Mouse (Mus musculus) liver, embryonic 14.5 days (tissue): Measurements from ENCODE around the gene Prss38. TPM values are rescaled to one million over a fixed set of nuclear protein-coding genes. Genes with fewer than 3 reads are reported as not detected.
"Not testable (repeated sequence)": the region's sequence is repeated elsewhere in the genome, so short reads cannot be mapped to it uniquely, and the experiment has no call there.

ENCODE experiments used
- ATAC-seq: fragments of 200-750 bp; cut with Nextera tagmentation; 2 replicates; pipeline ENCODE4 v1.8.0; 2017; ENCODE audit warnings: moderate number of reproducible peaks, mild to moderate bottlenecking, moderate library complexity; ENCODE audit not compliant: insufficient read depth
- DNase-seq, 3 experiments: peaks; one replicate each; pipeline ENCODE4 v3.0.0-alpha.2; 2012 to 2013; ENCODE audit warnings: low read depth in 3 of 3, low spot score in 3 of 3
- H3K27ac ChIP-seq: fragments of 300-500 bp; sonication (generic); 2 replicates; pipeline ENCODE4 v1.5.1; 2014; ENCODE audit warnings: moderate library complexity, mild to moderate bottlenecking, control low read depth, inconsistent platforms
- H3K27me3 ChIP-seq: fragments of 300-500 bp; sonication (generic); 2 replicates; pipeline ENCODE4 v1.6.1; 2014; ENCODE audit warnings: mild to moderate bottlenecking, low read length, moderate library complexity; ENCODE audit not compliant: control insufficient read depth, insufficient read depth
- H3K36me3 ChIP-seq: fragments of 300-500 bp; sonication (generic); replicated peaks from 2 replicates; pipeline ENCODE4 v1.6.1; 2014; ENCODE audit warnings: low read depth; ENCODE audit not compliant: control insufficient read depth, insufficient read depth
- H3K4me1 ChIP-seq, 2 experiments: fragments of 200-500 bp in 1 of 2; fragments of 300-500 bp in 1 of 2; sonication (generic) in 1 of 2; replicated peaks; 2 replicates each; pipeline ENCODE4 v1.6.1; 2012 to 2014; ENCODE audit warnings: antibody characterized with exemption in 1 of 2, inconsistent platforms in 1 of 2, low read length in 1 of 2; ENCODE audit not compliant: control insufficient read depth in 2 of 2, insufficient read depth in 2 of 2
- H3K4me2 ChIP-seq: fragments of 300-500 bp; sonication (generic); 2 replicates; pipeline ENCODE4 v1.6.1; 2014; ENCODE audit warnings: low read depth, mild to moderate bottlenecking, control low read depth, moderate library complexity
- H3K4me3 ChIP-seq, 2 experiments: fragments of 200-500 bp in 1 of 2; fragments of 300-500 bp in 1 of 2; sonication (generic) in 1 of 2; 2 replicates each; pipeline ENCODE4 v1.5.1; 2012 to 2014; ENCODE audit warnings: low read depth in 2 of 2, low read length in 2 of 2, mild to moderate bottlenecking in 2 of 2, control low read depth in 1 of 2, inconsistent platforms in 1 of 2, moderate library complexity in 1 of 2; ENCODE audit not compliant: insufficient read depth in 1 of 2
- H3K9ac ChIP-seq: fragments of 300-500 bp; sonication (generic); replicated peaks from 2 replicates; pipeline ENCODE4 v1.6.1; 2014; ENCODE audit warnings: mild to moderate bottlenecking, control low read depth, moderate library complexity
- H3K9me3 ChIP-seq: fragments of 300-500 bp; sonication (generic); 2 replicates; pipeline ENCODE4 v1.6.1; 2016; ENCODE audit warnings: low read length, mixed read lengths; ENCODE audit not compliant: control insufficient read depth
- CTCF ChIP-seq: IDR thresholded peaks from 2 replicates; pipeline ENCODE4 v1.5.1; 2016; ENCODE audit warnings: antibody characterized with exemption, low read depth, control low read depth
- EP300 ChIP-seq: IDR thresholded peaks from 2 replicates; pipeline ENCODE4 v1.6.1; 2016; ENCODE audit warnings: antibody characterized with exemption, low read depth
- WGBS: fragments of 180-500 bp; shearing (Covaris S2); extraction: QIAGEN DNeasy Blood & Tissue Kit; methylation state at CpG from one replicate; pipeline ENCODE4 v1.1.7; 2014; ENCODE audit not compliant: insufficient replicate concordance; 5-methylcytosine and 5-hydroxymethylcytosine counted together
- polyA plus RNA-seq, 2 experiments: library from polyadenylated mRNA; depleted of rRNA in 1 of 2; stranded (reverse) in 1 of 2; unstranded in 1 of 2; fragments of >200 nt; fragmentation: Nextera tagmentation in 1 of 2; extraction: Ambion mirVana in 1 of 2; gene quantifications; 2 replicates each; pipeline versions ENCODE4 v1.2.1 to v1.2.3; 2012 to 2014

The Prss38 gene
- polyA plus RNA-seq, 2 experiments: not detected

DNA sequence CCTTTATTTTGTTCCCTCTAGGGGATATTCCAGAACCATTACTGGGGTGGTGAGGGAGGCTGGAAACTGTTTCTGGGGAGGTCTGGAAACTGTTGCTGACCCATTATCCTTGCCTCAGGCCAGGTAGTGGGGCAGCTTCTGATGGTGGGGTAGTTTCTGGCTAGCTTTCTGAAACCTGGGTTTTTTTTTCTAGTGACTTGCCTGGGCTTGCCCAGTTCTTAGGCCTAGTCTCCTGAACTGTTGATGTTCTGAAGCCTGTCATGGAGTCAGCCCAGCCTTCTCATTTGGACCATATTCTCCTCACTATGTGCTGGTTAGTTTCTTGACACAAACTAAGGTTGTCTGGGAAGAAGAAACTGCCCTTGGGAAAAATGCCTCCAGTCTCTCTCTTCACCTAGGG, 4.1 kb upstream of the Prss38 start:
- no peaks in the 10 kb centered on the region for H3K4me1 ChIP-seq
- no peak overlapping the region for H3K4me2 ChIP-seq
- DNase-seq: no peak
- H3K27ac ChIP-seq: no peak overlapping the region
- H3K27me3 ChIP-seq: no peaks in the 10 kb centered on the region
- H3K9me3 ChIP-seq: no peaks in the 10 kb centered on the region
- no peak overlapping the region for H3K4me3 ChIP-seq
- H3K9ac ChIP-seq: no peak overlapping the region
- TF ChIP-seq EP300 (no peak), CTCF (no peak)
- ATAC-seq: no peak
- H3K36me3 ChIP-seq: no peaks in the 10 kb centered on the region

DNA sequence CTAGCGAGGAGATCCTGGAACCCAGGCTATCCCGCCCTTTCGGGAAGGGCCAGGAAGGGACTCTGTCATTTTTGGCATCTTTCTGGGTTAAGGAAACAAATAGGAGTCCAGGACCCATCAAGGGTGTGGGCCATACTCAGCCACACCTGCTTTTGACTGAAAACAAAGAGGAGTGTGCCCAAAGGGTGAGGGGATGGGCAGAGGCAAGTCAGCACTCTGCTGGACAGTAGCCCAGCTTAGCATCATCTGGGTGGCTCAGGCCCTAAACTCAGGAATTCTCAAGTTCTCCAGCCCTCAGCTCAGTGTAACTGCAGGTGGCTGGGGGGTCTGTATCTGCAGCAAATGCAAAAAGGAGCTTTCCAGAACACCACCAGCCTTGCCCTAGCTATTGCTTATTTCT, 2.5 kb upstream of the Prss38 start:
- H3K36me3 ChIP-seq: no peaks in the 10 kb centered on the region
- 72% methylated on average over 3 of the region's 3 CpGs for WGBS
- no peaks in the 10 kb centered on the region for H3K4me1 ChIP-seq
- H3K4me2 ChIP-seq: no peak overlapping the region
- no peak overlapping the region for H3K27ac ChIP-seq
- no peaks in the 10 kb centered on the region for H3K9me3 ChIP-seq
- TF ChIP-seq CTCF (no peak), EP300 (no peak)
- H3K4me3 ChIP-seq: no peak overlapping the region
- ATAC-seq: no peak
- no peaks in the 10 kb centered on the region for H3K27me3 ChIP-seq
- no peak for DNase-seq
- no peak overlapping the region for H3K9ac ChIP-seq

DNA sequence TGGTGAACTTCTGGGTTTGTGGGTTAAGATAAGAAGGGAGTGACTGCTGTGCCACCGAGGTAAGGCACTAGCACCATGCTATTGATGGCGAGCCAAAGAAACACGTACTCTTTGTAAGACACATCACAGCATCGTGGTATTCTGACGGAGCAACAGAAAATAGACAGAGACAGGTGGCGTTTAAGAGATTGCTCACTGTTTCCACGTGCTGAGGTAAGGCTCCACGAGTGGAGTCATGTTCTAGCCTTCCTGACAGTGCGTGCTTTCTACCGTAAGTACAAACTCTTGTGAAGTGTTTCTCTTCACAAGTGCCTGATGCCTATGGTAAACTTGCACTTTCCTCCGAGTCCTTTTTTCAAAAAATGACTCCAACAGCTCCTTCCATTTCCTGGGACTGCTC, 5.6 kb downstream of the Prss38 start:
- TF ChIP-seq EP300 (no peak), CTCF (no peak)
- H3K27me3 ChIP-seq: no peaks in the 10 kb centered on the region
- DNase-seq: no peak
- no peak overlapping the region for H3K27ac ChIP-seq
- H3K9ac ChIP-seq: no peak overlapping the region
- H3K4me1 ChIP-seq: no peaks in the 10 kb centered on the region
- no peak overlapping the region for H3K4me3 ChIP-seq
- no peaks in the 10 kb centered on the region for H3K36me3 ChIP-seq
- H3K9me3 ChIP-seq: no peaks in the 10 kb centered on the region
- no peak for ATAC-seq
- H3K4me2 ChIP-seq: no peak overlapping the region
- 48% methylated on average over 11 of the region's 11 CpGs for WGBS

DNA sequence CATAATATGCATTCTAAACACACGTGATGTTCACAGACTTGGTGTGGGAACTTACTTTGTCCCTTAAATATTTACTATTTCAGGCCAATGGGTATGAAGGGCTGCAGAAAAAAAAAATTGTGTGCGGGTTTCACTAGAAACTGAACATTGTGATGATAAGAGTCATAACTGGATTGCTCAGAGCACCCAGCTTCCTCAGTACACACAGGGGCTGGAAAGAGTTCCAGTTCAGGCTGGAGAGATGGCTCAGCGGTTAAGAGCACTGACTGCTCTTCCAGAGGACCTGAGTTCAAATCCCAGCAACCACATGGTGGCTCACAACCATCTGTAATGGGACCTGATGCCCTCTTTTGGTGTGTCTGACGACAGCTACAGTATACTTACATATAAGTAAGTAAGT, 7.5 kb downstream of the Prss38 start:
- H3K9me3 ChIP-seq, H3K27me3 ChIP-seq, H3K4me3 ChIP-seq, H3K36me3 ChIP-seq, DNase-seq, H3K4me1 ChIP-seq, ATAC-seq, H3K9ac ChIP-seq, H3K4me2 ChIP-seq, H3K27ac ChIP-seq: not testable (repeated sequence)
- WGBS: 49% methylated on average over 4 of the region's 4 CpGs

DNA sequence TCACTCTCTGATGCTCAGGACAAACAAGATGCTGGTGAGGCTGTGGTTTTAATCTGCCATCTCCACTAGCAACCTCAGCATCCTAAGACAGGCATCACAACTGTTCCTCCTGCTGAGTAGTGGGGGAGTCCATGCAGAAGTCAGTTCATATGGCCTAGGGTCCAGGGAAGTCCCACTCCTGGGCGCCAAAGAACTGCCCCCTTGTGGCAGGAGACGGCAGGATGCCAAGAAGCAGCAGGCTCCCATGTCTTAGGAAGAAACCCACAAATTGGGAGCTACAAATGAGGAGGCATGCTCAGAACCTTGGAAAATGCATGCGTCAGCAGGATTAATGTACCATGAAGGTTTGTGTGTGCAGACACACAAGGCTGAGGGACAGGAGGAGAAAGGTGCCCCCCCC, 8.8 kb downstream of the Prss38 start:
- no peaks in the 10 kb centered on the region for H3K9me3 ChIP-seq
- H3K27me3 ChIP-seq: no peaks in the 10 kb centered on the region
- no peak overlapping the region for H3K9ac ChIP-seq
- no peak for DNase-seq
- no peaks in the 10 kb centered on the region for H3K4me1 ChIP-seq
- 24% methylated on average over 3 of the region's 3 CpGs for WGBS
- TF ChIP-seq CTCF (peak; percentile 61), EP300 (no peak)
- H3K4me2 ChIP-seq: no peak overlapping the region
- no peak for ATAC-seq
- H3K36me3 ChIP-seq: no peaks in the 10 kb centered on the region
- H3K27ac ChIP-seq: no peak overlapping the region
- no peak overlapping the region for H3K4me3 ChIP-seq

DNA sequence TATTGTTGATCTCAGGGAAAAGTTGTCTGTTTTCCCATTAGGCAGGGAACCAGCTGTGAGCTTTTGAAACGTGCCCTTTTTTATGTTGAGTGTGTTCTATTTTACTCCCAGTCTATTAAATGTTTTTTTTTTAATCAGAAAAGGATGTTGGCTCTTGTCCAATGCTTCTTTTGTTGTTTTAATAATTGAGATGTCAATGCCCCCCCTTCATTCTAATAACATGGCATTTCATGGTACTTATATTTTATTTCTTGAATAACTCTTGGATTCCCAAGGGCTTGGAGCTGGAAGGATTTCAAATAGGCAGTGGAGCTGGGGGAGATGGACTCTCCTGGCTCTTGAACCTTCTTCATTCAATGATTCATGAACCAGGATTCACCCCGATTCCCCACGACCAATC, 9.4 kb downstream of the Prss38 start:
- DNase-seq (no peak), ATAC-seq (no peak)
- 60% methylated on average over 3 of the region's 3 CpGs for WGBS
- Histone ChIP-seq H3K27me3 (no peaks in the 10 kb centered on the region), H3K4me2 (no peak overlapping the region), H3K4me1 (no peaks in the 10 kb centered on the region), H3K36me3 (no peaks in the 10 kb centered on the region), H3K27ac (no peak overlapping the region), H3K9ac (no peak overlapping the region), H3K9me3 (no peaks in the 10 kb centered on the region), H3K4me3 (no peak overlapping the region)
- TF ChIP-seq CTCF (no peak), EP300 (no peak)
